Mouse (Mus musculus) effector memory CD4-positive, alpha-beta T cell, adult 5 months (primary cell): Measurements from ENCODE around the gene Gabpb1. TPM values are rescaled to one million over a fixed set of nuclear protein-coding genes. Genes with fewer than 3 reads are reported as not detected.

Experiments
- polyA plus RNA-seq: library from polyadenylated mRNA; unstranded; fragments of 100-300 nt; shearing (Covaris generic); gene quantifications from one replicate; pipeline ENCODE4 v1.2.1, GENCODE M21; 2017

Gene Gabpb1
- 271 TPM for polyA plus RNA-seq

GRCm38 (mm10) chr2:126676122-126676515, at the start of gene Gabpb1:
Gabpb1 (minus strand) TSS chr2:126676337.

GRCm38 (mm10) chr2:126706759-126707437, 30.8 kb upstream of the Gabpb1 start, which contains the start of gene Usp8:
Usp8 (plus strand) TSS chr2:126707328.

GRCm38 (mm10) chr2:126619249-126619704, 56.9 kb downstream of the Gabpb1 start, which contains the start of gene Hdc:
Hdc (minus strand) TSS chr2:126619299.

Other genes starting within 250 kb of the Gabpb1 start
- gene Atp8b4, start 175.7 kb downstream of the Gabpb1 start, polyA plus RNA-seq = 40.8 TPM
- not detected for gene Slc27a2, start 123.9 kb downstream of the Gabpb1 start, polyA plus RNA-seq
- gene Hdc, start 57.0 kb downstream of the Gabpb1 start, polyA plus RNA-seq = 13.3 TPM
- 48.2 TPM for gene Usp8, start 31.0 kb upstream of the Gabpb1 start, polyA plus RNA-seq
- gene Usp50, start 107.1 kb upstream of the Gabpb1 start, polyA plus RNA-seq = 3.6 TPM
- gene Trpm7, start 199.9 kb upstream of the Gabpb1 start, polyA plus RNA-seq = 62.2 TPM